Mouse (Mus musculus) megakaryocyte, embryonic 14.5 days (primary cell): ENCODE measurements at regions not wholly inside any gene's neighbourhood (a gene's known extent, or its start where the extent isn't known, plus 50 kb on each side); places are given as distances from the start of the nearest gene placed in this dataset.

Source experiments
- FLI1 ChIP-seq: IDR thresholded peaks from 2 replicates; pipeline ENCODE4 v1.6.1; 2012; ENCODE audit warnings: low read length, inconsistent platforms, mixed read lengths
- GATA1 ChIP-seq: IDR thresholded peaks from 3 replicates; pipeline ENCODE4 v1.6.1; 2012; ENCODE audit warnings: mixed read lengths, low read length, inconsistent platforms, borderline replicate concordance

- TF ChIP-seq GATA1 (no peak), FLI1 (no peak)
Measured at GRCm38 (mm10) chr5:42932106-42932505, 300.9 kb upstream of the Cpeb2 start.
